Mouse (Mus musculus): Measurements from ENCODE around the gene Tcte2.

Tcte2 gene

DNA sequence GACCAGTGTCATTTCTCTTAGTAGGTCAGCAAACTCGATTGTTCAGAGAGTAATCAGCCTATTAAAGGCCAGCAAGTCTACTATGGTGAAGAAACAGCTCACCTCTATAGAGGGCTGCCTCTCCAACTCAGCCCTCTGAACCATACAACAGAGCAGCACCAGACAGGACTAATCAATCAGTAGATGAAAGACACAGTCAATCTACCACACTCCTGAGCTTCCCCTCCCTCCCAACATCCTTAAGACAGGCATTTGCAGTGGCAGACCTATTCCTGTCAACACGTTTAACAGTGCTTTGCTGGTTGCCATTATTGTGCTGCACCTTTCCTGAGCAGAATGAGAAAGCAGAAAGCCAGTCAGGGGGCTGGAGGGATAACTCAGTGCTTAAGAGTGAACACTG lies 16.3 kb downstream of the Tcte2 start:
- no peak for DNase-seq (ENCODE audit: low spot score in 2 of 2)

DNA sequence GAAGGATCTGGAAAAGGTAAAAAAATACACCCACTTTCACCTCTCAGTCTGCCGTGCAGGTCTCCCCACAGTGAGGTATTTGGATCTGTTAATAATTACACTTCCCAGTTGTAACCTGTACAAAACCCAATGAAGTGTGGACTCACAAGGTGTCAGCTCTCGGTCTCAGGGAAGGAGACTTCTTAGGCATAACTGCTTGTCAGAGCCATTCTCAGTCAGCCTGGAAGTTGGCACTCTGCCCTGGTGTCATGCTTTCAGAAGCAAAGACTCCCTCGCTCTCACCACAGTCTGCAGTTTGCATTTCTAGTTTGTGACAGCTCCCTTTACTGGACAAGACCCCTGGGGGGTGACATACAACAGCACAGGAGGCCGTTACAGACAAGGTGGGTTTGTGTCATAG lies 16.8 kb downstream of the Tcte2 start:
- DNase-seq (ENCODE audit: low spot score in 2 of 2) = no peak

DNA sequence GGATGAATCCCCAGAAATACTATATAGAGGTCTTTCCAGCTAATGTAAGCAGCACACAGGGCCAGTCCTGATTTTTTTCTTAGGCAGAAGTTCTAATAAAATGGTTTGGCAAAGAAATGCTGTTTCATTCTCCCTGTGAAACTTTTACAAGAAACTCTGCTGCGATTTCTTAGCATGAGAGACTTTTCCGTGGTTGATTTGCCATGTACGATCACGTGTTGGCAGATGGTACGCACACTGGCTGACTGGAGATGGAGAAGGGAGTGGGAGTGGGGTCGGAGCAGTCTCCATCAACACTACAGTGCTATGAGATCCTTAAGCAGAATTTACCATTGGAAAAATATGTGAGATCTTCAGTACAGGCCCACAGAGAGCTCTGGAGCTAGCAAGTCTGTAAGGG lies 17.4 kb downstream of the Tcte2 start:
- no peak for DNase-seq (ENCODE audit: low spot score in 2 of 2)

- no peak for DNase-seq (ENCODE audit: low spot score in 2 of 2)
Measured at GRCm38 (mm10) chr17:13743709-13744079, 17.9 kb downstream of the Tcte2 start.

- no peak for DNase-seq (ENCODE audit: low spot score in 2 of 2)
Measured at GRCm38 (mm10) chr17:13742941-13743708, 18.5 kb downstream of the Tcte2 start.

GRCm38 (mm10) chr17:13742334-13742733 lies 19.3 kb downstream of the Tcte2 start:
- no peak for DNase-seq (ENCODE audit: low spot score in 2 of 2)

- DNase-seq (ENCODE audit: low spot score in 2 of 2) = no peak
Measured at GRCm38 (mm10) chr17:13741611-13742010, 20.0 kb downstream of the Tcte2 start.

- DNase-seq (ENCODE audit: low spot score in 2 of 2) = no peak
Measured at GRCm38 (mm10) chr17:13740796-13741195, 20.8 kb downstream of the Tcte2 start.

- no peak for DNase-seq (ENCODE audit: low spot score in 2 of 2)
Measured at GRCm38 (mm10) chr17:13739981-13740380, 21.6 kb downstream of the Tcte2 start.

DNA sequence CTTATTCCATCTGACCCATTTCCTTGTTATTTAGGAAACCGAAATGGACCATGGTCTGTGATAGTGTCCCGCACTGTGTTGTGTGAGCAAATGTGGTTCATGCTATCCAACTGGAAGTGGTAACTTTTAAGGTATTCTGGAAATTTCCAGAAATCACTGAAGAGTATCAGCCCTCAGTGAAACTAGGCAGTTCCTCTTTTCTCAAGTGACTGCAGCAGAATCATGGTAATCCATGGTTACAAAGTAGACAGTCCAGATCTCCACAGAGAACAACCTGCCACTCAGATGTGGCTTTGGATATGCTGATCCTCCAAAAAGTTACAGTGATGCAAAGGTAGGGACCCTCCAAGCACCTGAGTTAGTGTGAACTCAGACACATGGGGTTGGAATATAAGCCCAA lies 22.7 kb downstream of the Tcte2 start:
- DNase-seq (ENCODE audit: low spot score in 2 of 2) = no peak

DNA sequence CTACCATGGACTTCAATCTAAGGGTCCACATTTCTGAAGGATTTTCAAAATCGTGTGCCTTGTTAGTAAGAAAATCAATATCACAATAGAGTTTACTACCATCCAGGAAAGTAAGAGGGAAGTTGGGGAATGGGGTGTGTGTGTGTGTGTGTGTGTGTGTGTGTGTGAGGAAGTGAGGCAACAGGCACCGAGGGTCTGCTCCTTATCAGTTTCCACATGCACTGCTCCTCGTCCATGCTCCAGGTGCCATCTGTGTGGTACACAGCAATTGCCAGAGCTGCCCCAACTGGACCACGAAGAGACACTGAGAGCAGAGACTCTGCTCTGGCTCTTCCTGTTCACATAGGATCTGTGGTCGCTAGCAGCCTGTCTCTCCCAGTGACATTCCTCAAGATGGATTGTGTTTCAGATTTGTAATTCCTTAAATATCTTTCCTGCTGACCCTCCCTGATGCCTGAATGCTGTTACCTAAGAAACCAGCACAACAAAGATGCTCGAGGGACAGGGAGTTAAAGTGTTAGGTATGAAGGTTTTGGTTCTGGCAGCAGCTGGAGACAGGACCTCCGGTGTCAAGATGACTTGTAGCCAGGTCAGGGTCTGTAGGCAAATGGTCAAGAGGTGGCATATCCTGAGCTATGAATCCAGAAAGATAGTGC lies 23.4 kb downstream of the Tcte2 start:
- no peak for DNase-seq (ENCODE audit: low spot score in 2 of 2)

GRCm38 (mm10) chr17:13737336-13737735 lies 24.3 kb downstream of the Tcte2 start:
- no peak for DNase-seq (ENCODE audit: low spot score in 2 of 2)

- no peak for DNase-seq (ENCODE audit: low spot score in 2 of 2)
Measured at GRCm38 (mm10) chr17:13735803-13736282, 25.8 kb downstream of the Tcte2 start.

DNA sequence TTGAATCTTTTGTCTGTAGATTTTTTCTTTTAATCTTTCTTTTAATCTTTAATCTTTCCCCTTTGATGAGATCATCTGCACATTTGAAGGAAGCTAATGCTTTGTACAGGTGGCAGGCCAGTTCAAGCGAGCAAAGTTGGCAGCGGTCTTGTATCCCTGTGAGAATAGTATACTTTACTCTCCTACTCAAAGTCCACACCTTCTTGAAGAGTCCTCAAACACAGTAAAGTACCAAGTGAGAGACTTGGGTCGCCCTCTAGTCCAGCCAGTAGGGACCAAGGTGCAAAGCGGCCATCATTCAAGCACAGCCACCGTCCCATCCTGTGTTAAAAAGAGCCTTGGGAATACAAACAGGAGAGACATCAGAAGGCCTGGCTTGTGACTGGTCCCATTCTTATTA lies 26.6 kb downstream of the Tcte2 start:
- no peak for DNase-seq (ENCODE audit: low spot score in 2 of 2)

DNA sequence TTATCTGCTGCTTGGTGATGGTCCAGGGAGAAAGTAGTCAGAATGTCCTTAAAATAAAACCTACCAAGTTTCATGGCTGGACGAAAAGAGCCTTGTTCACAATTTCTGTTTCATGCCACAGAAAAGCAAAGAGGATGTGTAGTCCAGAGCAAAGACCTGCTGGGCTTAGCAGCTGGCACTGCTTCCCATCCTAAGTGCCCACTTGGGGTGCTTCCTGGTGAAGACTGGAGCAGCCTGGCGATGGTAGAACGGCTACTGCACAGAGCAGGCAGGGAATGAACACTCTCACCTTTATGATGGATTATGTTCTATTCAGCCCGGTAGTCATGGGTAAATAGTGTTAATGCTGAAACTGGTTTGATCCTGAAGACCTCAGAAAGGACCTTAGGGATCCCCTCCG lies 27.7 kb downstream of the Tcte2 start:
- no peak for DNase-seq (ENCODE audit: low spot score in 2 of 2)

- no peak for DNase-seq (ENCODE audit: low spot score in 2 of 2)
Measured at GRCm38 (mm10) chr17:13732685-13733084, 28.9 kb downstream of the Tcte2 start.

- DNase-seq (ENCODE audit: low spot score in 2 of 2) = no peak
Measured at GRCm38 (mm10) chr17:13731727-13732112, 29.9 kb downstream of the Tcte2 start.

DNA sequence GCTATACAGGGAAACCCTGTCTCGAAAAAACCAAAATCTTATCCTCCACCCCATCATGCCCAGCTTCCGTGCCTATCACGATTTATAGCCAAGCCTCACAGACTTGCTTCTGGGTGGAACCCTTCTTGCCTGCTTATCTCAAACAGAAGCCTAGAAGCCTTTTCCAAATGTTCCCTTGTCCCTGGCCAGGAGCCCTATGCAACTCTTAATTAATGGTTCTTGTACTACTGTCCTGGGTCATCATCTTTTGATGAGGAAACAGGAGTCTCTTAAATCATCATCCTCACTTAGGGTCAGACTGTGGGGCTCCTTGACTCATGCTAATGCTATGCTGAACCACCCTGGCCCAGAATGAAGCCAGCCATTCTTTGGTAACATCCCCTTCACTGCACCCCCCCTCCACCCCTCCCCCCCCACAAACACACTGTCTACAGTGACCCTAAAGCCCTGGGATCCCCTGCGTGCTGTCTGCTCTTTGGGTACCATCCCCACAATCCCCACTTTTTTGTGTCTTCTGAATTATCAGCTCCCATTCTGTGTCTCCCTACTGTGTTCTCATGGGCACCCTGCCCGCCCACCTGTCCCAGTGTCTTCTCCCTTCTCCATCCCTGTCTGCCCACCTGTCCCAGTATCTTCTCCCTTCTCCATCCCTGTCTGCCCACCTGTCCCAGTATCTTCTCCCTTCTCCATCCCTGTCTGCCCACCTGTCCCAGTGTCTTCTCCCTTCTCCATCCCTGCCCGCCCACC lies 30.5 kb downstream of the Tcte2 start:
- DNase-seq (ENCODE audit: low spot score in 2 of 2) = no peak

DNA sequence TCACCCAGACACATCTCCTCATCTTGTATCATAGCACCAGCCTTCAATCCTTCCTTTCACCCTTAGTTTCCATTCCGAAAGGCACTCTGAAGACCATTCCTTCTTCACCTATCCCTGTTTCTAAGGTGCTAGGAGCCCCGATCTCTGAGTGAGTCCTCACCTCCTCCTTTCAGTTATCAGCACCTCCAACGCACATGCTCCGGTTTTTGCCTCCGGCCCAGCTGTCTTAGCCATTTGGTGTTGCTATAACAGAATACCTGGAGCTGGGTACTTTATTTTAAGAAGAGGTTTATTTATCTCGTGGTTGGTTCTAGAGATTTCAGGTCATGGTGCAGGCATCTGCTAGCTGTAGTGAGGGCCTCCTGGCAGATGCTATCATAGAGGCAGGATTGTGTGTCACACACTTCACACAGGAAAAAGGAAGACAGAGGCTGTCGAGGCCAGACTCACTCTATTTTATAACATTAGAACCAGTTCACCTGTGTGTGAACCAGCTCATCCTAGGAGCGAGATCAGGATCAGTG lies 34.7 kb downstream of the Tcte2 start:
- no peak for DNase-seq (ENCODE audit: low spot score in 2 of 2)

DNA sequence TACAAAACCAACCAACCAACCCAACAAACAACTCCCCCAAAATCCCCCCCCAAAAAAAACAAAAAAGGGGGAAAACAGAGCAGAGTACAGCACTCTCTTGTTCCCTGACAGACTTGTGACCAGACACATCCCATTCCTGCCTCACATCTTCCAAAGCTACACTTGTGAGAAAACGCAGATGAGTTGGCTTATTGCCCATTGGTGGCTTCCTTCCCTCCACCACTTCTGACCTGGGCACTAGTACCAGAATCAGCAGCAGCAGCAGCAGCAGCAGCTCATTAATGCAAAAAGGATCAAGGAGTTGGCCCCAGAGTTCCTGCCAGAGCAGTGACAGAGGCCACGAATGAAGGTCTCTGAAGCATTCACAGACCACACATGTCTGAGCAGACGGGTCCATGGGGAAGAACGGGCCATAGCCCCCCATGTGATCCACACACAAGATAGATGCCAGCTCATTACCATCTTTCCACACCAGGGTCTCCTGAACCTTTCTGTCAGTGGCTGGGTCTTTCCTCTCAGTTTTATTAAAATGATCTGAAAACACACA lies 36.5 kb downstream of the Tcte2 start:
- no peak for DNase-seq (ENCODE audit: low spot score in 2 of 2)

DNA sequence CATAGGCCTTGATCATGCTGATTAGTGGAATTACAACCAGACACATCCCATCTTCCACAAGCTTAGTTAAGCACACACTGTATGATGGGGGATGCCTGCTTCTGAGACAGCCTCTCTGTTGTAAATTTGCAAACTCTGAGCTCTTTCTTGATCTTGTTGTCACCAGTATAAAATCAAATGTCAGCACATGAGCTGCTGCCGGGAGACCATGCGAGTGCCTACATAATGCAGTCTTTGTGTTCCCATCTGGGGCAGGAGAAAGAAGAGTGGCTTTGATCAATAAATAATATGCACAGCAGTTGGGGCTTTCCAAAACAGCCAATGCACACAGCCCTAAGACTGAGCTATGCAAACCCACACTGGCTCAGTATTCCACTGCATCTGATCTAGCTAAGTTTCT lies 39.2 kb downstream of the Tcte2 start:
- no peak for DNase-seq (ENCODE audit: low spot score in 2 of 2)

DNA sequence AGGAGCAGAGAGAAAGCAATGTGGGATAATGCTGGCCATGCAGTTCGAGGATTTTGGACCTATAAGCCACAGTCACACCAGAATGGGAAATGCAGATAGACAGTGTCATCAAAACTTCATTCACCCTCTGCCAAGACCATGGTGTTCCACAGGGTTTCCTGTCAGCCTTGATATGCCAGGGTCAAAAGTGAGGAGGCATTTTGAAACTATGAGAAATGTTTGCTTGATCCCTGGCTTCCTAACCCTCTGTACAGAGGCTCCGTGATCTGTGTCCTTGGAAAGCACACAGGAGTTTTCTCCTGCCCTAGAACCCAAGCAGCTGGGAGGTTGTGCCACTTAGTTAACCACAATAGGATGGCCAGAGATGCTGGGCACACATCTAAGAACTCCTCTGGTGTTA lies 40.3 kb downstream of the Tcte2 start:
- DNase-seq (ENCODE audit: low spot score in 2 of 2) = no peak

All from spleen, postnatal 14 days (tissue).